Mouse (Mus musculus) embryo, embryonic 10.5 days (tissue): ENCODE data around the gene Zfp609.
"Not testable (repeated sequence)": the region's sequence is repeated elsewhere in the genome, so short reads cannot be mapped to it uniquely, and the experiment has no call there.

Source experiments
- DNase-seq: peaks from one replicate; pipeline ENCODE4 v3.0.0-alpha.2; 2015; ENCODE audit warnings: low spot score

Zfp609 gene

GRCm38 (mm10) chr9:65718195-65718594 lies 109.2 kb downstream of the Zfp609 start:
- DNase-seq, result no peak

- no peak for DNase-seq
Measured at GRCm38 (mm10) chr9:65703926-65704595, 123.3 kb downstream of the Zfp609 start.

- DNase-seq, result no peak
Measured at GRCm38 (mm10) chr9:65703241-65703640, 124.1 kb downstream of the Zfp609 start.

- no peak for DNase-seq
Measured at GRCm38 (mm10) chr9:65702286-65702685, 125.1 kb downstream of the Zfp609 start.

GRCm38 (mm10) chr9:65700504-65700903 lies 126.9 kb downstream of the Zfp609 start:
- no peak for DNase-seq

- no peak for DNase-seq
Measured at GRCm38 (mm10) chr9:65697992-65698391, 129.4 kb downstream of the Zfp609 start.

- DNase-seq, result no peak
Measured at GRCm38 (mm10) chr9:65697356-65697755, 130.0 kb downstream of the Zfp609 start.

GRCm38 (mm10) chr9:65696337-65696736 lies 131.0 kb downstream of the Zfp609 start:
- DNase-seq, result no peak

- DNase-seq, result no peak
Measured at GRCm38 (mm10) chr9:65695646-65696045, 131.7 kb downstream of the Zfp609 start.

- no peak for DNase-seq
Measured at GRCm38 (mm10) chr9:65692959-65693603, 134.3 kb downstream of the Zfp609 start.

- DNase-seq, result no peak
Measured at GRCm38 (mm10) chr9:65692466-65692865, 134.9 kb downstream of the Zfp609 start.

GRCm38 (mm10) chr9:65689869-65690268 lies 137.5 kb downstream of the Zfp609 start:
- DNase-seq, result not testable (repeated sequence)

GRCm38 (mm10) chr9:65684704-65685103 lies 142.7 kb downstream of the Zfp609 start:
- DNase-seq, result no peak

GRCm38 (mm10) chr9:65682994-65683393 lies 144.4 kb downstream of the Zfp609 start:
- peak; percentile 66 for DNase-seq

- no peak for DNase-seq
Measured at GRCm38 (mm10) chr9:65682183-65682582, 145.2 kb downstream of the Zfp609 start.

GRCm38 (mm10) chr9:65681634-65681940 lies 145.8 kb downstream of the Zfp609 start:
- no peak for DNase-seq

GRCm38 (mm10) chr9:65680938-65681633 lies 146.3 kb downstream of the Zfp609 start:
- DNase-seq, result no peak

GRCm38 (mm10) chr9:65679181-65679761 lies 148.1 kb downstream of the Zfp609 start:
- peak; percentile 58 for DNase-seq

GRCm38 (mm10) chr9:65677119-65677462 lies 150.3 kb downstream of the Zfp609 start:
- no peak for DNase-seq

- DNase-seq, result peak; percentile 99
Measured at GRCm38 (mm10) chr9:65676358-65677118, 150.8 kb downstream of the Zfp609 start.

GRCm38 (mm10) chr9:65675461-65676357 lies 151.7 kb downstream of the Zfp609 start:
- DNase-seq, result no peak
